Mouse (Mus musculus) CH12.LX (cell line): ENCODE measurements at regions not wholly inside any gene's neighbourhood (a gene's known extent, or its start where the extent isn't known, plus 50 kb on each side); places are given as distances from the start of the nearest gene placed in this dataset.

Source experiments
- CTCF ChIP-seq, 2 experiments: IDR thresholded peaks in 1 of 2; conservative IDR thresholded peaks in 1 of 2; 2 replicates each; pipeline ENCODE4 v1.5.1; 2011 to 2012; ENCODE audit warnings: low read depth in 2 of 2, low read length in 2 of 2, improper control_type of control experiment in 1 of 2, inconsistent platforms in 1 of 2, mild to moderate bottlenecking in 1 of 2, moderate library complexity in 1 of 2
- EP300 ChIP-seq: IDR thresholded peaks from 2 replicates; pipeline ENCODE4 v1.6.1; 2011; ENCODE audit warnings: low read length, improper control_type of control experiment
- HCFC1 ChIP-seq: IDR thresholded peaks from 2 replicates; pipeline ENCODE4 v1.6.1; 2012; ENCODE audit warnings: low read depth, mild to moderate bottlenecking, inconsistent platforms, low read length, improper control_type of control experiment
- JUND ChIP-seq: conservative IDR thresholded peaks from 2 replicates; pipeline ENCODE4 v1.6.1; 2011; ENCODE audit warnings: low read depth, low read length, improper control_type of control experiment
- KAT2A ChIP-seq: IDR thresholded peaks from 2 replicates; pipeline ENCODE4 v1.6.1; 2012; ENCODE audit warnings: low read length, improper control_type of control experiment, inconsistent platforms; ENCODE audit not compliant: insufficient replicate concordance
- MAFK ChIP-seq: IDR thresholded peaks from 2 replicates; pipeline ENCODE4 v1.6.1; 2011; ENCODE audit warnings: low read length, improper control_type of control experiment; ENCODE audit not compliant: insufficient replicate concordance
- POLR2A ChIP-seq: IDR thresholded peaks from 2 replicates; pipeline ENCODE4 v1.6.1; 2011; ENCODE audit warnings: low read depth, mild to moderate bottlenecking, improper control_type of control experiment, low read length
- SIN3A ChIP-seq: IDR thresholded peaks from 2 replicates; pipeline ENCODE4 v1.6.1; 2012; ENCODE audit warnings: low read length, improper control_type of control experiment, inconsistent platforms
- SMC3 ChIP-seq: IDR thresholded peaks from 2 replicates; pipeline ENCODE4 v1.6.1; 2011; ENCODE audit warnings: low read depth, low read length, improper control_type of control experiment

DNA sequence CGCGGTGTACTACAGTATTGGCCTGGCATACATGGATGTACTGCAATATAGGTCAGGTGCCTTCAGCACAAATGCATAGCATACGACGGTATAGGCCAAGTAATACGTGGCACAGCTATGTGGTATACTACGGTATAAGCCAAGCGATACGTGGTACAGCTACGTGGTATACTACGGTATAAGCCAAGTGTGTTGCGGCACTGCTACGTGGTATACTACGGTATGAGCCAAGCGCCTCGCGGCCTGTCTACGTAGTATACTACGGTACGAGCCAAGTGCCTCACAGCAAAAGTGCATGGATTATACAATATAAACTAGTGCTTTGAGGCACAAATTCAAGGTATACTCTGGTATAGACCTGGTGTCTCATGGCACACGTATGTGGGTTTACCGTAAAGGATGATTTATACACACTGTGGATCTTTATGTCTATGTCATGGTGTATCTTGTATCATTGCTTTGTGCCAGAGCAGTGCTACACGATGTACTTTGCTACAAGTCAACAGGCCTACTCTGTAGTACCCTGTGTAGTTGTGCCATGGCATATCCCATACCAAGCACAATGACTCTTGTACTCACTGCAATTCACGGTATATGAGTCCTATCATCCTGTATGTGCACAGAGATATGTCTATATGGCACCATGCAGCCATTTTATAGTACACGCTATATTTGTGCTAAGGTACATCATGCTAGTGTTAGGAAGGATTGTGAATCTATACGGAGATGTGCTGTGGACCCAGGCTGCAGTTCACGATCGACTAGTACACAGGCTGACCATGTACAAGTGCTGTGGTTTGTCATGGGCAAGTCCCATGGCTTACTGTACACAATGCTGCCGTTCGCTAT is 72.5 kb downstream of the Rtl1 start:
- TF ChIP-seq EP300 = no peak
- TF ChIP-seq SMC3 = no peak
- no peak for TF ChIP-seq CTCF (conservative IDR thresholded peaks at IDR 0.05 in 1 of 2, IDR thresholded peaks at IDR 0.05 in 1 of 2; ENCODE audit: low read depth in 2 of 2, low read length in 2 of 2)
- no peak for TF ChIP-seq POLR2A
- no peak for TF ChIP-seq JUND
- TF ChIP-seq KAT2A = no peak
- TF ChIP-seq HCFC1 = no peak
- TF ChIP-seq MAFK = no peak
- no peak for TF ChIP-seq SIN3A
